Mouse (Mus musculus): ENCODE measurements around the gene Hivep3.
A peak's percentile ranks its signal among the peaks of the same experiment; 100 is the strongest.

The Hivep3 gene

DNA sequence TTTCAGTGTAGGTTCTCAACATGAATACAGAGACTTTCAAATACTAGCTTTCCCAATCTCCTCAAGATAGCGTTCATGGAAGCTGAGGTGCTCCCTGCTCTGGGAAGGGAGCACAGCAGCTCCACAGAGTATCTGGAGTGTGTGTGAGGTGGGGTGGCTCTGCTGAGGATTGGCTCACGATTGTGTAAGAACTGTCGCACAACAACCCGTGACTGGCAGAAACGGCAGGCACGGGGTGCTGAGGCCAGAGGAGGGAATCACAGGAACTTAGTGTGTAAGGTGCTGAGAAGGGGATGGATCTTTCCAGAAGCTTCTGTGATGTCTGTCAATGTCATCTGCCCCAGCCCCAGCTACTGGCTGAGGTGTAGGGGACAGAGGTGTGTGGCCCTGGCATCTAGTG, 328.1 kb downstream of the Hivep3 start:
- DNase-seq, result peak in 1 of 2 experiments; percentile 20

DNA sequence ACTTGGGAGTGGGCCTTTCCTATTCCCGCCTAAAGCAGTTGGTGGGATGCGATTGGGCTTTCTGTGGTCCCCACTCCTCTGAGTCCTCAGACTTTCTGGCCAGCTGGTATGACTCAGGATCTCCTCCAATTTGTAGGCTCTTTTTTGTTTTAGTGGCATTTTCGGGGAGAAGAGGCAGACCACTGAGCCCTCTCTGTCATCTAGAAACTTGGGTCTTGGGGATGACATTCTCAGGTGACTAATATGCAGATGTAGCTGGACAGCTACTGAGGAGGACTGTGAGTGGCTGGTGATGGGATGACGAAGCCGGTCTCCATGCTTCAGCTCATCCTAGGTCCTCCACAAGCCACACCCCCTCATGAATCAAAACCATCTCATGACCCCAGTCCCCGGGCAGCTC, 328.6 kb downstream of the Hivep3 start:
- DNase-seq, result no peak

DNA sequence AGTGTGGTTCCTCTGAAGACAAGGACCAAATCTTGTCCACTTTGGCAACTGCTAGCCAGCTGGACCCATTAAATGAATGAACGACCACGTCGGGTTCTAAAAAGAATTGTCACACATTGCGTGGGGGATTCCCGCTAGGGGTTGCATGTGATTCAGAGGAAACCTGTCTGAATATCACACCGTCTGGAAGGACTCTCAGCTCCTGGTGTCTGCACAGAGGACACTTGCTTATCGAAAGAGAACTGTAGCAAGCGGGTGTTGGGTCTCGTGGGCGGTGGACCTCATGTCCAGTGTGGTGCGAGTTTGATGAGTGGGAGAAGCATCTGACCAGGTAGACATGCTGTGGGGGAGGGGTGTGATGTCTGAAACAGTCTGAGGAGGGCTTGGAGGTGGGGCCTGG, 329.2 kb downstream of the Hivep3 start:
- DNase-seq, result no peak

DNA sequence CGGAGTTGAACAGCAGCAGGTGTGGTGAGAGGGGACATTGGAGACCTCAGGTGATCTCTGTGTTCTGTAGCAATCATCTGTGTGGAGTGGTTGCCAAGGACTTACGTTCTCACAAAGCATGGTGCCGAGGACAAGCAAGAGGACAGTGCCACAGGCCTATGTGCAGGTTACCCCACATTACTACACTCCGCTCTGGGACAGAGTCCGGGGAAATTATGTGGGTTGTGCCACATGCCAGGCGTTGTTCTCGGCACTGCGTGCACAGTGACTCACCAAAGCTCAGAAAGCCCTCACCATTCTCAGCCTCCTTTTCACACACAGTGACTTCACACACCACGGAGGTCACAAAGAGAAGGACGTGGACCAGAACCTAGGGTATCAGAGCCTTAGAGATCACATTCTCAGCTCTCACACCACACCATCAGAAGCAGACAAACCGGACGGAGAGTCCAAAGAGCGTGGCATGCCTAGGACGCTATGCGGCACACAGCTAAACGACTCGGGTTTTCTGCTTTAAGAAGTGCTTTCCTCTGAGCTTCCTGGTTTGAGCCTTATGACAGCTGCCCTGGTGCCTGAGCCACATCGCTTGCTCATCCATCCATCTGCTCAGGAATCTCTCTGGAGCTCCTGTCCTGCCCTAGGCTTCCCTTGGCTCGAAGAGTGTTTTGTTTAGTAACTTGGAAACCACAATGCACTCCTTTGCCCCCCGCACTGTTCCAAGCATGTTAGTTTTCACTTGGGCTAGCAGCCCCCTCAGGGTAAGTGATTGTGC, 330.0 kb downstream of the Hivep3 start:
- no peak for DNase-seq

DNA sequence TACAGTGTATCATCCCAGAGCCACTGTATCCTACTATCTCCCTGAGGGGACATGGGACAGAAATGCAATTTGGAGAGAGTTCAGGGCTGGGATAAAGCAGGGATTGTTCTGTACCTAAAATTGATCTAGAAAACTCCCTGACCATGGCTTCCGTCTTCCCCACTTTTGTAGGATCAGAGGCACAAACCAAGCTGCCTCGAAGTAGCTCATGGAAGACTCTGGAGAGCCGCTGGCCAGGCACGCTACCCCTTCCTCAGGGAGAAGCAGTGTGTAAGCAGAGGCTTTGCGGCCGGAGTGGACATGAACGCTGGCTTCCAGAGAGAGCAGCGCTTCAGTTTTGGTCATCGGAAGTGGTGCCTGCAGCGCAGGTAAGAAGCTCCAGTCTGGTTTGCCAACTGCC, 331.1 kb downstream of the Hivep3 start, which contains the start of gene AL607142.1:
Gene AL607142.1 (plus strand): TSS at position 301 of the 400 bp plus-strand sequence.
- no peak for DNase-seq

DNA sequence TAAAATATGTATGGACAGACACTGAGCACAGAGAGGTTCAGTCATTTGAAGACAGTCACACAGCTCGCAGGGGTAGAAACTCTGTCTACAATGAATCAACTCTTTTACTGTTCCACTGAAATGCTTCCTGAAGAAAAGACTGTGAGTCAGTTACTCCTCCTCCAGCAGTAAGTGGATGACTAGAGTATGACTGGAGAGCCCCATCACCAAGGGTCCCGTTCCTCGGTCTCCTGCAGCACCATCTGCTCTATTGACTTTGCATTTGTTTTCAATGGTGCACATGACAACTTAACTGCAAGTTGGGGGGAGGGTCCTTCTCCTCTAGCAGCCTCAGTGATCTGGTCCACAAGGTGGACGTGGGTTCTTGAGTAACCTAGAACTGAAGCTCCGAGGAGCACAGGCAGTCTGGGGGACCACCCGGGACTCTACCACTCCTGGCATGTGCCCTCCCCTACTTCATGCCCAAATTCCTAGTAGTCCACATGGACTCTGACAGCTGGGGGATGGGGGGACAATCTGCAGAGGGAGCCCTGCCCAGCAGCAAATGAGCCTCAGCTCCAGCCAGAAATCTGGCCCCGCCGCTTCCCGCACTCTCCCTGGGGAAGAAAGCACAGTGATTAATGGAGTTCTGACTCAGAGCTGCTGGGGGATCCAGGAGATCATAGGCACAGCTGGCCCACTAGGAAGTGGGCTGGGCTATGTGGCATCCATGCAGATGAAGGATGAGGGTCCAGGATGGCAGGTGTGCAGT, 333.4 kb downstream of the Hivep3 start:
- DNase-seq, result no peak

DNA sequence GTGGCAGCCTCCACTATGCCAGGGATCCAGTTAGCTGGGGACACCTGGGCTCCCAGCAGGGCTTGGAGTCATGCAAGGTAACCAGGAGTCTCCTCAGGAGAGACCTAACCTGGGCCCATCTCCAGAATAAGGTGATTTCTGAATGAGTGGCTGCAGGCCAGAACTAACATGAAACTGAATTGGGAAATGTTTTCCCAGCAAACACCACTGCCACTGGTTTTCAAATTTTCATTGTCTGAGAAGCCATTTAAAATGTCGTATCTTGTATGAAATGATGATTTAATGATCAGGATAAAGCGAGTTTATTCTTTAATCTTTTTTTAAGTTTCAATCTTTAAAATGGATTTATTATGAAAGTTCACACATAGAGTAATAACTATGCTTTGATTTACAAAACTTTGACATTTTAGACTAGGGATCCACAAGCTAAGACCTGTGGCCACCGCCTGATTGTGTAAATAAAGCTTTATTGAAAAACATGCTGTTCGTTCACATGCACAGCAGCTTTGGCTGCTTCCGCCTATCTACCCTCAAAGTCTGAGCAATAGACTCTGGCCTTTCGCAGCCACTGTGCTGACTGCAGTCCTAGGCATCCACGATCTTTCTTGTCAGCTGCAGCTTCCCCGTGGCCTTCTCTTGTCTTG, 334.1 kb downstream of the Hivep3 start:
- peak in 1 of 2 experiments; percentile 26 for DNase-seq

DNA sequence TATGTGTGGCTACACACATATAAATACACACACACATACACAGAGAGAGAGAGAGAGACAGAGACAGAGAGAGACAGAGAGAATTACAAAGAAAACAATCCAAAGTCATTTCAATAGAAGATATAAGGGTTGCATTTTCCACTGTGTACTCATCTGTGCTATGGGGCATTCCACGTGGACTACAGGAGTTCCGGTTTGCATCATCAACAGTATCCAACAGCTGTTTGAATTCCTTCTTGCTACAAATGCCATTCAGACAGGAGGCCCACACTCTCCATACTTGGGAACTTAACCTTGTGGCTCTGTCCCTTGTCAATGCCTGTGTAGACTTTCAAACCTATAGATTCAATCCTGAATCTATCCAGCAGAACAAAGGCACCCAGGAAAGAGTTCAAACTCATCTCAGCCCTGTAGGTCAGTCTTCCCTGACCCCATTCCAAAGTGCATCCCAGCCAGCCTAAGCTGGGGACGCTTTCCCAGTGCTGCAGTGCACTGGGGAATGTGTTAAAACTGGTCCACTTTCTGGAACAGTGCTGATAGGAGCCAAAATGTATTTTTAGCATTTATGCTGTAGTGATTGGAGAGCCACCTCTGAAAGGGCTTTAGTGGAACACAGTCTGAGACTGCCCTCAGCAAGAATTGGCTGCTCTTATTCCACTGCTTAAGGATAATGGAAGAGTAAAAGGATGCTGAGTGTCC, 335.4 kb downstream of the Hivep3 start:
- DNase-seq, result no peak

DNA sequence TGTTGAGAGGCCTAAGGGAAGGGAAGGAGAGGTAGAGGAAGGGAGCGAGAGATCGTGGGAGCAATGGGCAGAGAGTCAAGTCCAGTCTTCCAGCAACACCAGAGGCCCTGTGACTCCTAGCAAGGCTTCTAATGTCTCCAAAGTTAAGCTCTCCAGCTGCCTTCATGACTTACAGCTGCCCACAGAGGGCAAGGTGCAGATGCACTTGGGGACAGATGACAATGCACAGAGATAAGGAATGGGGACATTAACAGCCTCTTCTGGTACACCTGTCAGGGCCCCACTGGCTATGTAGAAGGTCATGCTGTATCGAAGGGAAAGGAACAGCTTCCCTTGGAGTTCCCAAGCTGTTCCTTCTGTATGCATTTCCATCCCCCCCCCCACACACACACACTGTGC, 336.0 kb downstream of the Hivep3 start:
- no peak for DNase-seq

DNA sequence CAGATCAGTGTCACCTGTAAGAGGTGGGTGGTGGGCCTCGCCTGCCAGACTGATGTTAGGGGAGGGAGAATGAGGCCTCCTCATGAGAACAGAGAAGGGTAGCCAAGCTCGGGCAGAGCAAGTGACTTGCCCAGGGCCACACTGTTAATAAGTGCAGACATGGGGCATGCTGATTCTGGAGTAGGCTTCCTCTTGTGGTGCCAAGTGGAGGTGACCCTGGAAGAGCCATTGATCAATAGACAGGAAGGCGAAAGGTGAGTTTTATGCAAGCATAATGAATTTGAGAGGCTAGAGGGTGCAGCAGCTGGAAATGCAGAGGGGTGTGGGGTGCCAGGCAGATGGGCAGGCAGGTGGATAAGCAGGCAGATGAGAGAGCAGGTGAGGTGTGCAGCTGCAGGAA, 337.8 kb downstream of the Hivep3 start:
- no peak for DNase-seq

DNA sequence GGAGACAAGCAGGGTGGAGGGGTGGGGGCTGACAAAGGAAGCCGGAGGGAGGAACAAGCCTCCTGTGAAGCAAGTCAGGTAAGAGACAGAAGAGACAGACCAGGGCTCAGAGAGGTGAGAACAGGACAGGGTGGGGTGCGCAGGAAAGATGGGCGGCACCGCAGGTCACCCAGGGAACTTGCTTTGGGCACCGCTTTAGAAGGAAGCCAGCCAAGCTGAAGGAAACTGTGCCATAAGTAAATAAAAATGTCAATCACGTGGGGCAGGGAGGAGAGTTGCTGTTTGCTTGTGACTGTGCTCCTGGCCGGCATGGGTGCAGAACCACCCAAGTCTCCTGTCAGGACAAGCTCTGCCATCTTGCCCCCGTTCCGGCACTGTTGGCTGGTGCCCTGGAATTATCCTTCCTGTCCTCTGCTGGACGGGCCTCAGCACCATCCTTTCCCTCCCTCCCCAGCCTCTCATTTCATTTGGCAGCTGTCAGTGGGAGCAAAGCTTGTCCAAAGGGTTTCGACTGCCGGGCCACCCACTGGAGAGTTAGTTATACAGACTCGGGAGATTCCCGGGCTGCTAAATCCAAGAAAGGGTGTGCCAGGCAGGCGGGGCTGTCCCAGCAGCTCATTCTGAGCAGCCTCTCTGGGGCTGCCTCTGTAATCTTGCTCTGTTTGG, 338.4 kb downstream of the Hivep3 start:
- DNase-seq, result peak; percentile 31 to 50

DNA sequence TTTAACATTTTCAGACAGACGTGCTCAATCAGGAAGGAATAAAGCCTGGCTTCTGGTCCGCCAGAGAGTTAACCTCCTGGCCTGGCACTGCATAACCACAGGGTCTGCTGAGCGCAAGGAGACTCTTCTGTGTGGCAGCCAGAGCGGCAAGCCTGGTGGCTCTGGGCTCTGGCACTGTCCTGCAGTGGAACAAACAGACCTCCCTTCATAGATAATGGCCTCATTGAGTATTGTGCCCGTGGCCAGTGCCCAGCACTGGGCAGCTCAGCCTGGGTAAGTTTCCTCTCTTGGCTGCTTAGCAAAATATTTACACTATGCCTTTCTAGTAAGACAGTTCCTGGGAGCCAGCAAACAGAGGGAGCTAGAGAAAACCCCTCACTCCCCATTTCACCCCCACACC, 340.5 kb downstream of the Hivep3 start:
- no peak for DNase-seq

DNA sequence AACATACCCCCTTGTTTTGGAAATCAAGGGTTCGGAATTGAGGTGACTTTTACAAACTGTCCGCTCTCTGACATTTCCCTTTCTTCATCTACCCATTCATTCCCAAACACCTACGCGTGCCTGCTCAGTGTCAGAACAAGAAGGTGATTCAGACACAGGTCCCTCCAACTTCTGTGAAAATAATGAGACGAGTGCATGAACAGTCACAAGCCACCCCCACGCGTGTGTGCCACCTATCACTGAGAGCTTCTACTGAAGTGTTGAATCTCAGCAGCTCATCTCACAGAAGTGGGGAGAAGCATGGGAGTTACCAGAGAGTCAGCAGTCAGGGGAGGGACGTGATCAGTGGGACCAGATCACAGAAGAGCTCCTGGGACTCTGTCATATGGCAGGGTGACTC, 343.7 kb downstream of the Hivep3 start:
- no peak for DNase-seq

DNA sequence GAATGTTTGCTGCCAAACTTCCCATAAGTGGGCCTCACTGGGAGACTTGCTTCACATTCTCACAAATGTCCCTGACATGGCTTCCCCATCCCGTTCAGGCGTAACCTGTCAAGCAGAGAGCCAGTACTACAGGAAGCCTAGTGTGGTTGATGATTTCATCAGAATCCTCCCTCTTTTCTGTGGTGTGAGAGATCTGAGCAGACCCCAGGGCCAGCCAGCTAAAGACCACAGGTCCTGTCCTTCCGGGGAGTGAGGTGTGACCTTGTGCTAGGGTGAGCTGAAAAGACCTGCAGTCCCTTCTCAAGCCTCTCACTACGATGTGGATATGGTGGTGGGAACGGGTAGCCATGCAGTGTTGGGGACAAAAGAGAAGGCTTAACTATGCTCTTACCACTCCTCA, 348.9 kb downstream of the Hivep3 start:
- DNase-seq, result no peak

DNA sequence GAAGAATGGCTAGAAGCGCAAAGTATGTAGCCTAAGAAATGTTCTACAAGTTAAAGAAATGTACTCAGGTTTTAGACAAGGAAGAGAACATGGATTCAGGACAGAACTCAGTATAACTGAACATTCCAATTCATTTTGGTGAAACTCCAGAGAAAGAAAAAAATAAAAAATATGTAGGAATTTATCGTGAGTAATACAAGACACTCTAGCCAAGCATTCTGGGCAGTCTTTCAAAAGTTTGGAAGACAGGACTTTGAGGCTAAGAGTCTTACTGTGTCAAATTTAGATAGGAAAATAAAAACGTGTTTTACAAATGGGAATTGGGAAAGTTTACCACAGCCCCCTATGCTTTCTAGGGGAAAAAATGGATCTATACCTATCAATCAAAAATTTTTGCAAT, 350.1 kb downstream of the Hivep3 start:
- no peak for DNase-seq

DNA sequence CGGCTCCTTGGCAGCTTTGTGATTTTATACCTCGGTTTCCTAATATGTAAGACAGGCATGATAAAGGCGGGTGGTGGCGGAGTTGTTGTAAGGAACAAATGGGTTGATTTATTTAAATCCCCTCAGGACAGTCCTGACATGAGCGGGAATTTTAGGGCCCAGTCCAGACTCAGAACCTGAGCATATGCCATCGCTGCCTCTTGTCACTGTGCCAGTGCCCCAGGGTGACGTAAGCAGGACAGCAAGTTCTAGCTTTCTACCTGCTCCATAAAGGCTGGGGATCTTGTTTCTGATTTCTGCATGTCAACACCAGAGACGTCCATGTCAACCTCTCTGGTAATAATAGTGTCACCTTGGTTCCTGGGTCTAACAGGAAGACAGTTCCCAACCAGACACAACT, 356.0 kb downstream of the Hivep3 start:
- no peak for DNase-seq

DNA sequence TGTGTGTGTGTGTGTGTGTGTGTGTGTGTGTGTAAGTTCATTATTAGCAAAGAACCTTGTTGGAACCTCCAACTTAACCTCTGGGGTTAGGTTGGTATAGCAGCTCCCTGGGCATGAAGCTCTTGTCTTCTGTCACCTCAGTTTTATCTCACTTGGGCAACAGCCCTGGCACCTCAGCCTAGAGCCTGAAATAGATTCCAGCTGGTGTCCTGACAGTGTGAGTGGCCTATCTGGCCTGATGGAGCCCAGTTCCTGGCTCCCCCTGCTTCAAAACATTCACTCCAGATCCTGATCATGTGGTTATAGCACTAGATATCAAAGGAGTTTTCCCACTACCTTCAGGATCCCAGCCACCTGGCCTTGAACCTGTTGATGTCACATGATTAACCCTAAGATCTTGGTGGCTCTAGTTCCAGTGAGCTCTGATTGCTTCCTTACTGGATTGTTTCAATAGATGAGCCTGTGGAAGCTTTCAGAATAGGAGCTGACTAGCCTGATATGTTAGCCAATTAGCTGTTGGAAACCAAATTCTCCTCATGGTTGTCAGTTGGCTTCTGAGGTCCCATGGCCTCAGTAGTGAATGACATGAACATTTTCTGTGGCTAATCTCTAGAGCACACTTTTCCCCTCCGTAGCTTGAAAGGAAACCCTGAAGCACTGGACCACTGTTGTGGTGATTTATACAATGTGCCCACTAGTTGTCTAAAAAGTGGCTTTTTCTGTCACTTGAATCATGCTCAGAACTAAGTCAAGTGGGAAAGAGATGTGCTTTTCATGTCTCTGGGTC, 358.6 kb downstream of the Hivep3 start:
- peak; percentile 30 to 49 for DNase-seq

DNA sequence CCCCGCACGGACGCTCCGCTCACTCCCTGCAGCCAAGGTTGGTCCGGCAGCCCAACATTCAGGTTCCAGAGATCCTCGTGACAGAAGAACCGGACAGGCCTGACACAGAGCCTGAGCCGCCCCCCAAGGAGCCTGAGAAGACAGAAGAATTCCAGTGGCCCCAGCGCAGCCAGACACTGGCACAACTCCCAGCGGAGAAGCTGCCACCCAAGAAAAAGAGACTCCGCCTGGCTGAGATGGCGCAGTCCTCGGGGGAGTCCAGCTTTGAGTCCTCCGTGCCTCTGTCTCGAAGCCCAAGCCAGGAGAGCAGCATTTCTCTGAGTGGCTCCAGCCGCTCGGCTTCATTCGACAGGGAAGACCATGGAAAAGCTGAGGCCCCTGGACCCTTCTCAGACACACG, 363.4 kb downstream of the Hivep3 start:
- no peak for DNase-seq

DNA sequence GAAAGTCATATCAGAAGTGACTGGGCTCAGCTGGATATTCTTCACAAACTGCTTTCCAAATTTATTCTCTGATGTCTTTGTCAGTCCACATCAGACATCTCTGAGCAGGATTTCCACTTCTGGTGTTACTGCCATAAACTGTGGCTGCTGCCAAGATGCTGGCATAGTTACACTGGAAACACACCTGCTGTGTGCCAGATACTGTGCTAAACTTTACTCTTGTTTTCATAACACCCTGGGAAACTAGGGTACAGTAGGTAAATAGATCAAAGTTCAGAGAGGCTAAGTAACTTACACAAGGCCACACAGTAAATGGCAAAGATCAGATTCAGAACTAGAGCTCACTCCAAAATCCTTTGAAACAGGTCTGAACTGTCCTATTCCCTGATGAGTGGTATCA, 367.6 kb downstream of the Hivep3 start:
- DNase-seq, result no peak

DNA sequence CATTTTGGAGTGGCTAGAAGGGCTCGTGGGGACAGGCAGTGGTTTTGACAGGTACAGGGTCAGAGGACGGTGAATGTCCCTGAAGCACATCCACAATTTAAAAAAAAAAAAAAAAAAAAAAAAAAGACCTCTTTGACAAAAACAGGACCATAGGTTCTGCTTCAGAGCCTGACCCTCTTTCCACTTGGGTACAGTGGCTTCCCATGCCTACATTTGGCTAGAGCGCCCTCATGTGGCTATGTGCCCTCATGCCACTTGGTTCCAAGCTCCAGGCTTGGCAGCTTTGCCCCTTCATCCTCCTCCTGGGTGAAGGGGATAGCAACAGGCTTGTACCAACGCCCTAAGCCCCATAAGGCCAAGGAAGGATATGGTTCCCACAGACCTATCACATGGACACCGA, 371.0 kb downstream of the Hivep3 start:
- DNase-seq, result peak; percentile 44 to 69

DNA sequence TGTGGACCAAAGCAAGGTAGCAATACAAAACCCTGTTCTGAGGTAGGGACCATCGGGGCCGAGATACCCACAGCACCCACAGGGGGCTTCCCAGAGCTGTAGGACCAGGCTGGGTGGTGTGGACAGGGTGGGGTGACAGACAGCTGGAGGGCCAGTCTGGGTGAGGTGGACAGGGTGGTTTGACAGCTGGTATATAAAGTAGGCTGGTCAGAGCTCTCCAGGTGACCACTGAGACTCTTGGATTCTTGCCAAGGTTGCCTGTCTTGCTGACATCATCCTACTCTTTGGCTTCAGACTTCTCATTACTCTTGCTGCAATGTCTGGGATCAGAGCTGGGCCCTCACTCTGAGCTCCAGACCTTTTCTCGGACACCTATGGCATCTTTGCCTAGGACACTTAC, 372.8 kb downstream of the Hivep3 start:
- DNase-seq, result no peak

DNA sequence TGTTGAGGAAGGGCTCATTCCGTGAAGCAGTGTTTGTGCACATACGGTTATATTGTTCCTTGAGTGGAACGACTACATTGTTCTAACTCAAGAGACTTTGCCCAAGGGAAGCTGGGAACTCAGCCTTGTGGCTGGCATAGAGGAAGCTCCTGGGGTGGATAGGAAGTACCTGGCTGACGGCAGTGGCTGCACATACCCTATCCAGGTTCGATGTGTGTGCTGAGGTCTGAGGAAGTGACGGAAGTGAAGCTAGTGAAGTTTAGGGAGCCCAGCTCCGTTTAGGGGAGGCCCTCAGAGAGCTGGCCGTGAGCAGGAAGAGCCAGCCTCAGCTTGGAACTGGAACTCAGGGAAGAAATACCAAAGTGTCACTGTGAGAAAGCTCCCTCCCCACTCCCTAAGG, 374.2 kb downstream of the Hivep3 start:
- DNase-seq, result peak in 1 of 2 experiments; percentile 14

Data from lung, adult 18-20 months (tissue).